Mouse (Mus musculus) cerebellum, adult 2 months (tissue): ENCODE measurements around the gene Herc6.

Source experiments
- CTCF ChIP-seq: fragments of 200-500 bp; IDR thresholded peaks from 2 replicates; pipeline ENCODE4 v1.5.1; 2011; ENCODE audit warnings: low read depth, mild to moderate bottlenecking, control low read depth, low read length, moderate library complexity, borderline replicate concordance; ENCODE audit not compliant: insufficient read depth
- POLR2A ChIP-seq: fragments of 200-500 bp; IDR thresholded peaks from 2 replicates; pipeline ENCODE4 v1.6.1; 2011; ENCODE audit warnings: low read length, control low read depth, borderline replicate concordance; ENCODE audit not compliant: insufficient read depth

- TF ChIP-seq CTCF (no peak), POLR2A (no peak)
Measured at GRCm38 (mm10) chr6:57693116-57693515, 112.3 kb downstream of the Herc6 start.
